Mouse (Mus musculus): ENCODE measurements around the gene Dgkq.

DNA sequence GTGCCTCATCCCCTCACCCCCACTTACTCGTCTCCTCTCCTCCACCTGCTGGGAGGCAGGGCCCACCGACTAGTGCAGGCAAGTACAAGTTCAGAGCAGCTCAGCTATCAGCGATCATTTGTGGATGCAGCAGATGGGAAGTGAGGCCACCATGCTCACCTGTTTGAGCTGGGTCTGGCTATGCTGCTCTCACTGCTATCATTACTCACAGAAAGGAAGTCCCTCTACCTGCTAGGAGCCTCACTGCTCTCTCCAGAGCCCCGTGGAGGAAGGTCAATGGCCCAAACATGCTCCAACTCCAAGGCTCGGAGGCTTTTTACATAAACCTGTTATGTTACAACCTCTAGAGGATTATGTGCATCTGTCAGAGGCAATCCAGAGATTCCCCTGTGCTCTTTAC lies 12.1 kb downstream of the Dgkq start:
- TF ChIP-seq CTCF (IDR thresholded peaks at IDR 0.05; ENCODE audit: extremely low read depth, insufficient read depth, insufficient read length, insufficient replicate concordance) (no peak), POLR2A (IDR thresholded peaks at IDR 0.05; ENCODE audit: low read depth, low read length) (no peak)

All from spleen, adult 2 months (tissue).